Mouse (Mus musculus) bone marrow, adult 2 months (tissue): ENCODE results near the gene Sfmbt2. TPM values are rescaled to one million over a fixed set of nuclear protein-coding genes. Genes with fewer than 3 reads are reported as not detected.

Experiments
- H3K27ac ChIP-seq: fragments of 200-500 bp; 2 replicates; pipeline ENCODE4 v1.5.1; 2012; ENCODE audit warnings: low read depth, mild to moderate bottlenecking, control low read depth, inconsistent platforms, low read length; ENCODE audit not compliant: control insufficient read depth, poor library complexity, insufficient read depth
- H3K4me1 ChIP-seq: fragments of 200-500 bp; 2 replicates; pipeline ENCODE4 v1.6.1; 2011; ENCODE audit warnings: low read length; ENCODE audit not compliant: control insufficient read depth, insufficient read depth
- H3K4me3 ChIP-seq: fragments of 200-500 bp; replicated peaks from 2 replicates; pipeline ENCODE3; 2011; ENCODE audit warnings: mild to moderate bottlenecking, low read depth, low read length, control low read depth; ENCODE audit not compliant: control insufficient read depth
- CTCF ChIP-seq: fragments of 200-500 bp; IDR thresholded peaks from 2 replicates; pipeline ENCODE4 v1.5.1; 2011; ENCODE audit warnings: low read length, control low read depth; ENCODE audit not compliant: control insufficient read depth, insufficient read depth
- POLR2A ChIP-seq: fragments of 200-500 bp; IDR thresholded peaks from 2 replicates; pipeline ENCODE4 v1.6.1; 2011; ENCODE audit warnings: low read depth, mild to moderate bottlenecking, control low read depth, low read length, borderline replicate concordance; ENCODE audit not compliant: control insufficient read depth
- WGBS: fragments of 180-500 bp; shearing (Covaris S2); methylation state at CpG from one replicate; pipeline ENCODE4 v1.1.7; 2018; 5-methylcytosine and 5-hydroxymethylcytosine counted together
- polyA plus RNA-seq: library from polyadenylated mRNA; stranded (reverse); fragments of >200 nt; gene quantifications from 2 replicates; pipeline ENCODE4 v1.2.4, GENCODE M21; 2011; ENCODE audit warnings: low replicate concordance; ENCODE audit not compliant: missing spikeins, insufficient read depth, insufficient read length

Gene Sfmbt2
- polyA plus RNA-seq, 1 experiment: 0.45 TPM

GRCm38 (mm10) chr2:10437290-10437689, 67.0 kb downstream of the Sfmbt2 start:
- WGBS: 40% methylated on average over 9 of the region's 9 CpGs
- Histone ChIP-seq H3K27ac (no peak overlapping the region), H3K4me3 (no peak overlapping the region), H3K4me1 (no peaks in the 10 kb centered on the region)
- TF ChIP-seq CTCF (no peak), POLR2A (no peak)

- no peaks in the 10 kb centered on the region for H3K4me1 ChIP-seq
- 75% methylated on average over 9 of the region's 9 CpGs for WGBS
- H3K4me3 ChIP-seq: no peak overlapping the region
- H3K27ac ChIP-seq: no peak overlapping the region
- TF ChIP-seq POLR2A: no peak
- TF ChIP-seq CTCF: no peak
Observed at GRCm38 (mm10) chr2:10441811-10442210, 71.5 kb downstream of the Sfmbt2 start.

GRCm38 (mm10) chr2:10453577-10453976, 83.3 kb downstream of the Sfmbt2 start:
- no peaks in the 10 kb centered on the region for H3K4me1 ChIP-seq
- TF ChIP-seq CTCF: no peak
- no peak for TF ChIP-seq POLR2A
- 78% methylated on average over 3 of the region's 3 CpGs for WGBS
- no peak overlapping the region for H3K4me3 ChIP-seq
- H3K27ac ChIP-seq: no peak overlapping the region

GRCm38 (mm10) chr2:10458309-10458708, 88.0 kb downstream of the Sfmbt2 start:
- no peak for TF ChIP-seq CTCF
- no peak for TF ChIP-seq POLR2A

GRCm38 (mm10) chr2:10516516-10516915, 146.2 kb downstream of the Sfmbt2 start:
- H3K4me3 ChIP-seq: no peak overlapping the region
- H3K27ac ChIP-seq: no peak overlapping the region
- WGBS: 74% methylated on average over 2 of the region's 2 CpGs
- no peak for TF ChIP-seq POLR2A
- TF ChIP-seq CTCF: no peak
- no peaks in the 10 kb centered on the region for H3K4me1 ChIP-seq

More at GRCm38 (mm10) chr2:10458309-10458708, 88.0 kb downstream of the Sfmbt2 start:
- WGBS: 87% methylated on average over 12 of the region's 12 CpGs
- no peaks in the 10 kb centered on the region for H3K4me1 ChIP-seq
- no peak overlapping the region for H3K4me3 ChIP-seq
- no peak overlapping the region for H3K27ac ChIP-seq

GRCm38 (mm10) chr2:10521719-10522415, 151.6 kb downstream of the Sfmbt2 start:
- Histone ChIP-seq H3K4me3 (no peak overlapping the region), H3K4me1 (no peaks in the 10 kb centered on the region), H3K27ac (no peak overlapping the region)
- 79% methylated on average over 5 of the region's 5 CpGs for WGBS
- no peak for TF ChIP-seq CTCF
- TF ChIP-seq POLR2A: no peak

- no peak for TF ChIP-seq CTCF
- no peak for TF ChIP-seq POLR2A
- Histone ChIP-seq H3K4me1 (no peaks in the 10 kb centered on the region), H3K27ac (no peak overlapping the region), H3K4me3 (no peak overlapping the region)
- WGBS: 88% methylated on average over 7 of the region's 7 CpGs
Observed at GRCm38 (mm10) chr2:10525622-10526021, 155.3 kb downstream of the Sfmbt2 start.

- TF ChIP-seq CTCF (no peak), POLR2A (no peak)
- no peaks in the 10 kb centered on the region for H3K4me1 ChIP-seq
- no peak overlapping the region for H3K27ac ChIP-seq
- 11% methylated on average over 4 of the region's 4 CpGs for WGBS
- H3K4me3 ChIP-seq: no peak overlapping the region
Observed at GRCm38 (mm10) chr2:10541762-10542161, 171.5 kb downstream of the Sfmbt2 start.

GRCm38 (mm10) chr2:10542388-10542787, 172.1 kb downstream of the Sfmbt2 start:
- Histone ChIP-seq H3K27ac (no peak overlapping the region), H3K4me1 (no peaks in the 10 kb centered on the region), H3K4me3 (no peak overlapping the region)
- 74% methylated on average over 7 of the region's 7 CpGs for WGBS
- TF ChIP-seq CTCF (no peak), POLR2A (no peak)
